Mouse (Mus musculus): ENCODE results near the gene Aldh4a1. TPM values are rescaled to one million over a fixed set of nuclear protein-coding genes. Genes with fewer than 3 reads are reported as not detected.

Aldh4a1 gene
- polyA plus RNA-seq, 1 experiment from 2014 or later, result 7.8 TPM

DNA sequence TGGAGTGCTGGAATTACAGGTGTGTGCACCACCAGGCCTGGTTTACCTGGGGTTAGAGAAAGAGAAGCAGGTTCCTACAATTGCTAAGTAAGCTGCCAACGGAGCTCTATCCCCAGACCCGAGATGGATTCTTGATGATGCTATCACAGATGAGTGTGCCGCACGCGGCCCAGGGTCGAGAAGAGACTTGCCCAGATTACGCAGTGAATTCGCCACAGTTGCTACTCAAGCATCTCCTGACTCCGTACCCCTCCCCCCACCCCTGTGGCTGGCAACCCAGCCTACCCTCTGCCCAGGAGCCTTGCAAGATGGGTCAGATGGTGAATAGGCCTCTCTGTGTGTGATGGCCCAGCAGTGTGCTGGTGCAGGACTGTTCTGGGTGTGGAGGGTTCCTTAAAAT lies 26.0 kb upstream of the Aldh4a1 start:
- H3K36me3 ChIP-seq (ENCODE audit: control insufficient read depth, insufficient read depth, low read length), result no peaks in the 10 kb centered on the region
- peaks cover 29% of the 10 kb centered on the region for H3K4me1 ChIP-seq (replicated peaks; ENCODE audit: control insufficient read depth, insufficient read depth, low read length)
- H3K27ac ChIP-seq (ENCODE audit: low read depth, low read length), result 0 out of 2 replicates have a peak overlapping the region, but pooled peaks have one; percentile 2
- 0 out of 2 replicates have a peak overlapping the region, but pooled peaks have one; percentile 4 for H3K9ac ChIP-seq (ENCODE audit: low read depth, low read length)
- no peak for DNase-seq (ENCODE audit: low spot score)
- no peaks in the 10 kb centered on the region for H3K9me3 ChIP-seq (ENCODE audit: control insufficient read depth, low read length)
- no peak for ATAC-seq (ENCODE audit: low FRiP score)
- no peaks in the 10 kb centered on the region for H3K27me3 ChIP-seq (ENCODE audit: control insufficient read depth, insufficient read depth, low read length)
- WGBS, result 24% methylated on average over 9 of the region's 9 CpGs
- no peak overlapping the region for H3K4me2 ChIP-seq (replicated peaks; ENCODE audit: low read depth, low read length)
- H3K4me3 ChIP-seq (ENCODE audit: low read depth, low read length), result no peak overlapping the region

DNA sequence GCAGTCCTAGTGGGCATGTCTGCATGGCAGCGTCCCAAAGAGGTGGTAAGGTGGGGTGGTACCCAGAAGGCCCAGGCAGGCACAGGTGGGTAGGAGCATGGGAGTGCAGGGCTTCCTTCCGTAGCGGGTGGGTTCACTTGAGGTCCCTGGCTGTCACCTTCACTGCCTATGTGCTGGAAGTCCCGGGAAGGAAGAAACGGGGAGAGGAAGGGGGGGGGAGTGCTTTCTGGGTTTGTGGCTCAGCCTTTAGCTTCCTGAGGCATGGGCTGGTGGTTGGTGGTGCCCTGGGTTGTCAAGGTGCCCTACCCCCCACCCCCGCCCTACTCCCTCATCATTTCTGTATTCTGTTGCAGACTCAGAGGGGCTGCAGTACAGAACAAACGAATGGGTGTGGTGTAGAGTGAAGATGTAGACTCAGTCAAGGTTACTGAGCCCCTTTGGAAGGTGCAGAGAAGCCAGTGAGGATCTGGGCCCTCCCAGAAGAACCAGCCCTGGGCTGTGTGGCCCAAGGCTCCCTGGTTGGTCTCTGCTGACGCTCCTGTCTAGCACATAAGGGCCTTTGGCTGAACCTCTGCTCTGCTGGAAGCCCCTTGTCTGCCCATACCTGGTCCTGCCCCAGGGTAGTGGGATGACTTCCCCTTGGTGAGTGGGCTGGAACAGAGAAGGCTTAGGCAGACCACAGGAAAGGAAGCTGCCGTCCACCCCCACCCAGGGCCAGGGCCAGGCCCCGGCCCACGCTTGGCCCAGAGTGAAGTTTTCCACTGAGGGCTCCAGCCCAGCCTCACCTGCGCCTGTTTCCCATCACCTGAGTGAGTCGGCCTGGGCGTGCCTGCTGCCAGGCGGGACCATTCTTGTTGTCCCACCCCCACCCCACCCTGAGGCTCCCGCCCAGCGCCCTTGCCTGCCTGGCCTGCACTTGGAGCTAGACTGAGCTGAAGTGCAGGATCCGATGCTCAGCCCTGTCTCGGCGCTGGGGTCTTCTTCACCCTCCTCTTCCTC lies 25.1 kb upstream of the Aldh4a1 start:
- H3K9me3 ChIP-seq (ENCODE audit: control insufficient read depth, low read length), result no peaks in the 10 kb centered on the region
- H3K4me3 ChIP-seq (ENCODE audit: low read depth, low read length), result no peak overlapping the region
- no peaks in the 10 kb centered on the region for H3K27me3 ChIP-seq (ENCODE audit: control insufficient read depth, insufficient read depth, low read length)
- H3K4me1 ChIP-seq (replicated peaks; ENCODE audit: control insufficient read depth, insufficient read depth, low read length), result peaks cover 29% of the 10 kb centered on the region
- WGBS, result 62% methylated on average over 20 of the region's 20 CpGs
- 0 out of 2 replicates have a peak overlapping the region, but pooled peaks have one; percentile 12 for H3K27ac ChIP-seq (ENCODE audit: low read depth, low read length)
- ATAC-seq (ENCODE audit: low FRiP score) (no peak), DNase-seq (ENCODE audit: low spot score) (no peak)
- no peak overlapping the region for H3K4me2 ChIP-seq (replicated peaks; ENCODE audit: low read depth, low read length)
- H3K36me3 ChIP-seq (ENCODE audit: control insufficient read depth, insufficient read depth, low read length), result no peaks in the 10 kb centered on the region
- H3K9ac ChIP-seq (ENCODE audit: low read depth, low read length), result no peak overlapping the region

DNA sequence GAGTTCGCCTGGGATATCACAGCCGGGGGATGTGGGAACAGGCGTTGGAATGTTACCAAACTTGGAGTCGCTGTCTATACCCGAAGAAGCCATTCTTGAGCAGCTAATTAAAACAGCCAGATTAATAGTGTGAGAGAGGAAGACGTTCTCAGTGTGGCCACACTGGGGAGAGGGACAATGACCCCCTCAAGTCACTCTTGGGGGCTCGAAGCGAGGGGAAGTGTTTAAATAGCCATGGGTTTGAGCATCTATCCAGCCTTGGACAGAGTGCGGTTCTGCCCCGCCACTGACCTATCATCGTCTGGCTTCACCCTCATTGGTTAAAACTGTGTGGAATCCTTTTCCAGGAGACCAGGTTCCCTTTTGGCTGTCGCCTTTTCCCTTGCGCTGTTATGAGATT lies 24.3 kb upstream of the Aldh4a1 start:
- H3K27ac ChIP-seq (ENCODE audit: low read depth, low read length), result peak overlapping the region; percentile 77
- 33% methylated on average over 13 of the region's 13 CpGs for WGBS
- H3K9ac ChIP-seq (ENCODE audit: low read depth, low read length), result no peak overlapping the region
- H3K4me3 ChIP-seq (ENCODE audit: low read depth, low read length), result no peak overlapping the region
- H3K27me3 ChIP-seq (ENCODE audit: control insufficient read depth, insufficient read depth, low read length), result no peaks in the 10 kb centered on the region
- no peaks in the 10 kb centered on the region for H3K36me3 ChIP-seq (ENCODE audit: control insufficient read depth, insufficient read depth, low read length)
- no peaks in the 10 kb centered on the region for H3K9me3 ChIP-seq (ENCODE audit: control insufficient read depth, low read length)
- peak overlapping the region; percentile 28; the same call in 1 of the 2 replicates for H3K4me2 ChIP-seq (replicated peaks; ENCODE audit: low read depth, low read length)
- DNase-seq (ENCODE audit: low spot score) (no peak), ATAC-seq (ENCODE audit: low FRiP score) (no peak)
- H3K4me1 ChIP-seq (replicated peaks; ENCODE audit: control insufficient read depth, insufficient read depth, low read length), result peaks cover 29% of the 10 kb centered on the region

DNA sequence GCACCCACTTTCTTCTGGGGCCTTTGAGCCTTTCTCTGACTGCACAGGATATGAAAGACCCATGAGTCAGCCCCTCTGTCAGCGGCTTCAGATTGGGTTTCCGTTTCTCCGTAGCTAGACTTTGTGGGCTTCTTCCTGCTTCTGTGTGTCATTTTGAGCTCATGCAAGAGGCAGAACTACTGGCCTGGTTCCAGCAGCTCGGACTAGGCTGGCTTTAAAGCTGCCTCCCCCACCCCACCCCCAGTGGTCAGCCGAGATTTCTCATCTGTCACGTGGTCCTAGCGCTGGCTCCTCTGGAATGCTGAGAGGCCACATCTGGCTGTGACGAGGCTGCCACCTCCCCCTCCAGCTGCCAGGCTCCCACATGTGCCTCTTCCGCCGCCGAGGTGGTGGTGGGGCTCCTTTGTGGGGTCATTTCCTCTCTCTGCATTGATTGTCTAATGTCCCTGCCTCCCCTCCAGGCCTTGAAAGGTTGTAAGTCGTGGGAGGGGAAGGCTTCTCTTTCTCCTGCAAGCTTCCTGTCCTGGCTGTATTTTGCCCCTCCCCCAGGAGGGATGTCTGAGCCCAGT lies 23.6 kb upstream of the Aldh4a1 start:
- Histone ChIP-seq H3K27ac (ENCODE audit: low read depth, low read length) (peak overlapping the region; percentile 77), H3K4me3 (ENCODE audit: low read depth, low read length) (no peak overlapping the region), H3K9ac (ENCODE audit: low read depth, low read length) (peak overlapping the region; percentile 12; the same call in 1 of the 2 replicates), H3K4me1 (replicated peaks; ENCODE audit: control insufficient read depth, insufficient read depth, low read length) (peaks cover 29% of the 10 kb centered on the region), H3K27me3 (ENCODE audit: control insufficient read depth, insufficient read depth, low read length) (no peaks in the 10 kb centered on the region), H3K36me3 (ENCODE audit: control insufficient read depth, insufficient read depth, low read length) (no peaks in the 10 kb centered on the region), H3K4me2 (replicated peaks; ENCODE audit: low read depth, low read length) (peak overlapping the region; percentile 28; the same call in 1 of the 2 replicates), H3K9me3 (ENCODE audit: control insufficient read depth, low read length) (no peaks in the 10 kb centered on the region)
- 2% methylated on average over 12 of the region's 12 CpGs for WGBS
- DNase-seq (ENCODE audit: low spot score) (peak; percentile 78), ATAC-seq (ENCODE audit: low FRiP score) (peak; percentile 49)

DNA sequence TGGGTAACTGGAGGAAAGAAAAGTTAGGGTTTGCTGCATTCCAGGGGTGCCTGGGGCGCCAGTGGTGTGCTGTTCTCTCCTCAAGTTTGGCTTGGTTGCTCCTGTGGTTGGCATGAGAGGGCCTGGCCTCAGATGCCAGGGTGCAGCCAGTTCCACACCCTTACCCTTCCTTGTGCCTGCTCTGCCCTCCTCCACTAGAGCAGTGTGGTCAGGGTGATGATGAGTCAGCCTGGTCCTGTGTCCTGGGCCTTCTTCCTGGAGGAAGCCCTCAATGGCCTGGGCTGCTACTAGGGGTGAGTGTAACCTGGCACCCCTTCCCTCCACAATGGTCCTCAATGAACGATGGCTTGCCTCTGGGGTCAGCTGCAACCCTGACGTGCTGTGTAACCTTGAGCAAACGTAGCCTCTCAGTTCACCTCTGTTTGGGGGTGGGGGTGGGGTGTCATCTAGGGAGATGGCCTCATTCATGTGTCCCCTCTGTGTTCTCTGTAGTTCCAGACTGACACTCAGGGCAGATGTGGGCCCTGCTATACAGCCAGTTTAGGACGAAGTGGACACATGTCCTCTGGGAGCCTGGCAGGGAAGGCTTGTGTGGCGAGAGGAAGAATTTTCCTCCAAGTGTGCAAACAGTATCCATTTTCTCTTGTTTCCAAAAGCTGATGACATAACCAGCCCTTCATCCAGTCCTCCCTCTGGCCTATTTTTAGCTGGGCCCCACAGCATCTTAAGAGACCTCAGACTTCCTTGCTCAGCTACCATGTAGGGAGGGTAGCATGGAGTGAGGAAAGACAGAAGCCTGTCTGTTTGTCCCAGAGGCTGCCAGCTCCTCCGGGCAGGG lies 20.9 kb upstream of the Aldh4a1 start:
- Histone ChIP-seq H3K9me3 (ENCODE audit: control insufficient read depth, low read length) (no peaks in the 10 kb centered on the region), H3K4me2 (replicated peaks; ENCODE audit: low read depth, low read length) (no peak overlapping the region), H3K36me3 (ENCODE audit: control insufficient read depth, insufficient read depth, low read length) (no peaks in the 10 kb centered on the region), H3K9ac (ENCODE audit: low read depth, low read length) (no peak overlapping the region), H3K27me3 (ENCODE audit: control insufficient read depth, insufficient read depth, low read length) (no peaks in the 10 kb centered on the region), H3K4me1 (replicated peaks; ENCODE audit: control insufficient read depth, insufficient read depth, low read length) (peaks cover 20% of the 10 kb centered on the region), H3K4me3 (ENCODE audit: low read depth, low read length) (no peak overlapping the region), H3K27ac (ENCODE audit: low read depth, low read length) (no peak overlapping the region; the same call in 1 of the 2 replicates)
- WGBS, result 67% methylated on average over 7 of the region's 7 CpGs
- DNase-seq (ENCODE audit: low spot score) (no peak), ATAC-seq (ENCODE audit: low FRiP score) (no peak)

DNA sequence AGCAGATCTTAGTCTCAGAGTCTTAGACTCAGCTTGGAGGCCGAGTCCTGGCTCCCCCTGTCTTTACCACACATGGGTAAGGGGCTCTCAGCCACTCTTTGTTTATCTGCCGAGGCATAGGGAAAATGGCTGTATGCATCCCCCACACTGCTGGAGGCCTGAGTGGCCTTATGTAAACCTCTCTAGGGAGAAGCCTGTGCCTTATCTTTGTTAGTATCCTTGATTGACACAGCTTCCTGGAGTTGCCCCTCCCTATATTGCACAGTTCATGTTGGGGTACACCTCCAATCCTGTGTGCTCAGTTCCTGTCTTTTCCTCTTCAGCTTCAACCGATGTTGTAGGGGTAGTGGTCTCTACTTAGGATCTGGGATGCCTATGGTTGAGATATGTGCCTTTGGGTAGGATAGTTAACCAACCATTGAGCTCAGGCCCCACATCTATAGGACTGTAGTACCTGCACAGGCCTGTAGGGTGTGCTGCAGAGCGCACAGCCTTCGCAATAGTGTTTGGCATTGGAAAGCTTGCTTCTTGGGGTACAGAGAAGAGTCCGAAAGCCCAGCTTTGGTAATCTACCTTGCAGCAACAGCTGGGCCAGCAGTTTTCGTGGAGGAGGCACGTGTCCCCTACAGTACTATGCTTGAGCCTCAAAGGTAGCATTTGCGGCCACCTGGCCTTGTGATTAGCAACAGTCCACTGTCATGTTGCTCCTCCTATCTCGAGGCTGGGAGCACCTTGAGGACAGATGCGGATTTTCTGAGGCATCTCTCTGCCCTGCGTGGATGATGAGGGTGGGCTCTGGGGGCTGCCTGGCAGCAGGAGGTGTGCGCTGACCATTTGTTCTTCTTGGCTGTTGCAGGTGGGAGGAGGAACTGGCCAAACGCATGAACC lies 20.1 kb upstream of the Aldh4a1 start, which contains the start of gene Gm21969:
Gm21969 (plus strand) TSS at position 830 of the 888 bp plus-strand sequence.
- no peak for ATAC-seq (ENCODE audit: low FRiP score)
- H3K4me3 ChIP-seq (ENCODE audit: low read depth, low read length), result no peak within 1 kb of the TSS
- WGBS, result 53% methylated on average over 14 of the region's 14 CpGs
- no peak within 1 kb of the TSS for H3K9ac ChIP-seq (ENCODE audit: low read depth, low read length)
- peaks cover 16% of the 10 kb centered on the region for H3K4me1 ChIP-seq (replicated peaks; ENCODE audit: control insufficient read depth, insufficient read depth, low read length)
- H3K9me3 ChIP-seq (ENCODE audit: control insufficient read depth, low read length), result no peaks in the 10 kb centered on the region
- no peak within 1 kb of the TSS for H3K27ac ChIP-seq (ENCODE audit: low read depth, low read length)
- H3K4me2 ChIP-seq (replicated peaks; ENCODE audit: low read depth, low read length), result no peak within 1 kb of the TSS
- no peaks in the 10 kb centered on the region for H3K36me3 ChIP-seq (ENCODE audit: control insufficient read depth, insufficient read depth, low read length)
- no peaks in the 10 kb centered on the region for H3K27me3 ChIP-seq (ENCODE audit: control insufficient read depth, insufficient read depth, low read length)
- DNase-seq (ENCODE audit: low spot score), result peak; percentile 80

DNA sequence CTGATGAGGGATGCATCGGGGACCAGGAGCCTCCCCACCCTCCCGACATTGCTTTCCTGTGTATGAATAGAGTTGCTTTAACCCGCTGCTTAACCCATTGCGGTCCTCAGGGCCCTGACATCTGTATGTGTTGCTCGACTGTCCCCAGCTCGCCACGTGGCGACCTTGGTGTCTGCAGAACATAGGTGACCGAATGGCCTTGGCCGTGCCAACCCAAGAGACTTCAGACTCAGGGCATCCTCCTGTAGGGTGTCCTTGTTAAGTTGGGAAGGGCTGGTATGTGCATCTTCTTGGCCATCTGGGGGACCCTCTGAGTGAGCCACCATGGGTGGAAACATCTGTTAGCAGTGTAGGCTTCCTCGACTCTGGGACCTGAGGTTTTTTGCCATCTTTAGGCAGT lies 17.4 kb upstream of the Aldh4a1 start:
- DNase-seq (ENCODE audit: low spot score) (no peak), ATAC-seq (ENCODE audit: low FRiP score) (no peak)
- Histone ChIP-seq H3K9me3 (ENCODE audit: control insufficient read depth, low read length) (no peaks in the 10 kb centered on the region), H3K4me1 (replicated peaks; ENCODE audit: control insufficient read depth, insufficient read depth, low read length) (no peaks in the 10 kb centered on the region), H3K27me3 (ENCODE audit: control insufficient read depth, insufficient read depth, low read length) (no peaks in the 10 kb centered on the region), H3K36me3 (ENCODE audit: control insufficient read depth, insufficient read depth, low read length) (no peaks in the 10 kb centered on the region), H3K9ac (ENCODE audit: low read depth, low read length) (no peak overlapping the region), H3K4me2 (replicated peaks; ENCODE audit: low read depth, low read length) (no peak overlapping the region), H3K4me3 (ENCODE audit: low read depth, low read length) (no peak overlapping the region), H3K27ac (ENCODE audit: low read depth, low read length) (no peak overlapping the region)
- 90% methylated on average over 11 of the region's 11 CpGs for WGBS

Measured in hindbrain, embryonic 11.5 days (tissue).